Mouse (Mus musculus): ENCODE results near the gene Fam219a. TPM values are rescaled to one million over a fixed set of nuclear protein-coding genes. Genes with fewer than 3 reads are reported as not detected.

Fam219a gene
- total RNA-seq, 2 experiments from 2014 or later: 0.26 to 1.5 TPM

- ATAC-seq (replicated peaks; ENCODE audit: low FRiP score, poor library complexity, severe bottlenecking): no peak
These were observed 61.3 kb downstream of the Fam219a start for GRCm38 (mm10) chr4:41507998-41508397.

GRCm38 (mm10) chr4:41507326-41507924, 61.9 kb downstream of the Fam219a start:
- no peak for ATAC-seq (replicated peaks; ENCODE audit: low FRiP score, poor library complexity, severe bottlenecking)

- peak; percentile 66 for ATAC-seq (replicated peaks; ENCODE audit: low FRiP score, poor library complexity, severe bottlenecking)
These were observed 62.4 kb downstream of the Fam219a start for GRCm38 (mm10) chr4:41506906-41507305.

- ATAC-seq (replicated peaks; ENCODE audit: low FRiP score, poor library complexity, severe bottlenecking): no peak
These were observed 63.2 kb downstream of the Fam219a start for GRCm38 (mm10) chr4:41506156-41506555.

- no peak for ATAC-seq (replicated peaks; ENCODE audit: low FRiP score, poor library complexity, severe bottlenecking)
These were observed 64.2 kb downstream of the Fam219a start for GRCm38 (mm10) chr4:41505131-41505551.

- no peak for ATAC-seq (replicated peaks; ENCODE audit: low FRiP score, poor library complexity, severe bottlenecking)
These were observed 65.0 kb downstream of the Fam219a start for GRCm38 (mm10) chr4:41504325-41504724.

GRCm38 (mm10) chr4:41502986-41503412, 66.3 kb downstream of the Fam219a start, which contains the start of gene AI464131:
TSS of gene AI464131 (minus strand) at chr4:41503076.
- ATAC-seq (replicated peaks; ENCODE audit: low FRiP score, poor library complexity, severe bottlenecking): peak; percentile 61

- no peak for ATAC-seq (replicated peaks; ENCODE audit: low FRiP score, poor library complexity, severe bottlenecking)
These were observed 67.0 kb downstream of the Fam219a start for GRCm38 (mm10) chr4:41502171-41502940.

GRCm38 (mm10) chr4:41500787-41501186, 68.6 kb downstream of the Fam219a start:
- no peak for ATAC-seq (replicated peaks; ENCODE audit: low FRiP score, poor library complexity, severe bottlenecking)

- ATAC-seq (replicated peaks; ENCODE audit: low FRiP score, poor library complexity, severe bottlenecking): no peak
These were observed 69.7 kb downstream of the Fam219a start for GRCm38 (mm10) chr4:41499619-41500018.

- ATAC-seq (replicated peaks; ENCODE audit: low FRiP score, poor library complexity, severe bottlenecking): no peak
These were observed 70.4 kb downstream of the Fam219a start for GRCm38 (mm10) chr4:41498921-41499391.

- no peak for ATAC-seq (replicated peaks; ENCODE audit: low FRiP score, poor library complexity, severe bottlenecking)
These were observed 71.1 kb downstream of the Fam219a start for GRCm38 (mm10) chr4:41497995-41498845.

- ATAC-seq (replicated peaks; ENCODE audit: low FRiP score, poor library complexity, severe bottlenecking): no peak
These were observed 71.8 kb downstream of the Fam219a start for GRCm38 (mm10) chr4:41497579-41497978.

- ATAC-seq (replicated peaks; ENCODE audit: low FRiP score, poor library complexity, severe bottlenecking): no peak
These were observed 72.3 kb downstream of the Fam219a start for GRCm38 (mm10) chr4:41497046-41497445.

GRCm38 (mm10) chr4:41495850-41496249, 73.5 kb downstream of the Fam219a start:
- no peak for ATAC-seq (replicated peaks; ENCODE audit: low FRiP score, poor library complexity, severe bottlenecking)

GRCm38 (mm10) chr4:41495076-41495475, 74.3 kb downstream of the Fam219a start:
- ATAC-seq (replicated peaks; ENCODE audit: low FRiP score, poor library complexity, severe bottlenecking): no peak

- no peak for ATAC-seq (replicated peaks; ENCODE audit: low FRiP score, poor library complexity, severe bottlenecking)
These were observed 75.0 kb downstream of the Fam219a start for GRCm38 (mm10) chr4:41494378-41494777.

- no peak for ATAC-seq (replicated peaks; ENCODE audit: low FRiP score, poor library complexity, severe bottlenecking)
These were observed 75.7 kb downstream of the Fam219a start for GRCm38 (mm10) chr4:41493464-41494116.

- ATAC-seq (replicated peaks; ENCODE audit: low FRiP score, poor library complexity, severe bottlenecking): no peak
These were observed 76.4 kb downstream of the Fam219a start for GRCm38 (mm10) chr4:41492951-41493350.

GRCm38 (mm10) chr4:41481601-41482017, 87.7 kb downstream of the Fam219a start:
- ATAC-seq (replicated peaks; ENCODE audit: low FRiP score, poor library complexity, severe bottlenecking): no peak

Measured in erythroblast, adult 5-6 weeks (primary cell).